Mouse (Mus musculus) forebrain, embryonic 15.5 days (tissue): ENCODE data around the gene Grm1. TPM values are rescaled to one million over a fixed set of nuclear protein-coding genes. Genes with fewer than 3 reads are reported as not detected.

Experiments
- ATAC-seq: fragments of 200-750 bp; cut with Nextera tagmentation; replicated peaks from 2 replicates; pipeline ENCODE4 v1.8.0; 2017; ENCODE audit warnings: mild to moderate bottlenecking, moderate TSS enrichment, moderate library complexity
- H3K27ac ChIP-seq: fragments of 300-500 bp; sonication (generic); replicated peaks from 2 replicates; pipeline ENCODE4 v1.5.1; 2015; ENCODE audit warnings: mild to moderate bottlenecking, inconsistent platforms
- H3K27me3 ChIP-seq: fragments of 300-500 bp; sonication (generic); 2 replicates; pipeline ENCODE4 v1.6.1; 2015; ENCODE audit warnings: inconsistent platforms
- H3K36me3 ChIP-seq: fragments of 300-500 bp; sonication (generic); 2 replicates; pipeline ENCODE4 v1.6.1; 2015; ENCODE audit warnings: mild to moderate bottlenecking, inconsistent platforms
- H3K4me1 ChIP-seq: fragments of 300-500 bp; sonication (generic); 2 replicates; pipeline ENCODE4 v1.6.1; 2015; ENCODE audit warnings: inconsistent platforms
- H3K4me2 ChIP-seq: fragments of 300-500 bp; sonication (generic); replicated peaks from 2 replicates; pipeline ENCODE4 v1.6.1; 2015; ENCODE audit warnings: mild to moderate bottlenecking, inconsistent platforms
- H3K4me3 ChIP-seq: fragments of 300-500 bp; sonication (generic); 2 replicates; pipeline ENCODE4 v1.5.1; 2015; ENCODE audit warnings: mild to moderate bottlenecking, inconsistent platforms
- H3K9ac ChIP-seq: fragments of 300-500 bp; sonication (generic); replicated peaks from 2 replicates; pipeline ENCODE4 v1.6.1; 2015; ENCODE audit warnings: mild to moderate bottlenecking, inconsistent platforms
- H3K9me3 ChIP-seq: fragments of 300-500 bp; sonication (generic); 2 replicates; pipeline ENCODE4 v1.6.1; 2016; ENCODE audit warnings: inconsistent platforms
- WGBS: fragments of 180-500 bp; shearing (Covaris S2); methylation state at CpG from one replicate; pipeline ENCODE4 v1.1.7; 2015; ENCODE audit warnings: mixed read lengths; 5-methylcytosine and 5-hydroxymethylcytosine counted together
- polyA plus RNA-seq: library from polyadenylated mRNA; unstranded; fragments of >200 nt; fragmentation: Nextera tagmentation; extraction: Ambion mirVana; gene quantifications from 2 replicates; pipeline ENCODE4 v1.2.1, GENCODE M21; 2015

Gene Grm1
- polyA plus RNA-seq, 1 experiment from 2014 or later, result 5.9 TPM

DNA sequence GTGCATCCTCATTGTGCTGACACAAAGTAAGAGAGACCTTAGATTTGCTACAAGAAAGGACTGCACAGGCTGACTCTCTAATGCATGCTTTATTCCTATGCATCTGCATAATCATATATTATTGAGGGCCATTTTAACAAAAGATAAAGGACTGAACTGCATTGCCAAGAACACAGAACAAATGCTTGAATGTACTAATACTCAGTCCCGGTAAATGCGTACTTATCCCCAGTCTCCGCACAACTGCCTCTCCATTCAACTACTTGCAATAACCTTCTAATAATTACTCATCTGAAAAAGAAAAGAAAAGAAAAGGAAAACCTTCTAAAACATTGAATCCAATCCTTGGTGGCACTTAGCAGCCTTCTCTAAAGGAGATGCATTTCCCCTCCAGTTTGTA is 272.4 kb downstream of the Grm1 start:
- Histone ChIP-seq H3K9me3 (no peaks in the 10 kb centered on the region), H3K36me3 (no peaks in the 10 kb centered on the region), H3K4me3 (no peak overlapping the region), H3K4me2 (no peak overlapping the region), H3K4me1 (peaks cover 11% of the 10 kb centered on the region), H3K27me3 (no peaks in the 10 kb centered on the region), H3K27ac (no peak overlapping the region), H3K9ac (no peak overlapping the region)
- WGBS, result 29% methylated on average over 3 of the region's 3 CpGs
- no peak; the same call in 1 of the 2 replicates for ATAC-seq

DNA sequence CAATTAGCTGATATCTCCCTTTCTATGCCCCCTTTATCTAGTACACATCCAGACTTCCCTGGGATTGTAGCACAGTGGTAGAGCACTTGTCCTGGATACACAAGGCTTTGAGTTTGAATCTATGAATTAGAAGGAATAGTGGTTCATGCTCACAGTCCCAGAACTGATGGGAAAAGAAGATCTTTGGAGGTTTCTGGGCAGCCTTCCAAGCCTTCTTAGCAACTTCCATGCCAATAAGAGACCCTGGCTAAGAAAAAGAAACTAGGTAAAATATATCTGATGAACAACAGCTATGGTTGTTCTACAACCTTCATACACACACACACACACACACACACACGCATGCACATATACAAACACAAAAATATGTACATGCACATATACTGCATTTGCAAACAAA is 286.8 kb downstream of the Grm1 start:
- ATAC-seq, result no peak
- Histone ChIP-seq H3K4me1 (no peaks in the 10 kb centered on the region), H3K27ac (no peak overlapping the region), H3K4me3 (no peak overlapping the region), H3K9me3 (no peaks in the 10 kb centered on the region), H3K36me3 (no peaks in the 10 kb centered on the region), H3K9ac (no peak overlapping the region), H3K27me3 (no peaks in the 10 kb centered on the region), H3K4me2 (no peak overlapping the region)
- WGBS, result 94% methylated on average over 1 of the region's 1 CpGs

DNA sequence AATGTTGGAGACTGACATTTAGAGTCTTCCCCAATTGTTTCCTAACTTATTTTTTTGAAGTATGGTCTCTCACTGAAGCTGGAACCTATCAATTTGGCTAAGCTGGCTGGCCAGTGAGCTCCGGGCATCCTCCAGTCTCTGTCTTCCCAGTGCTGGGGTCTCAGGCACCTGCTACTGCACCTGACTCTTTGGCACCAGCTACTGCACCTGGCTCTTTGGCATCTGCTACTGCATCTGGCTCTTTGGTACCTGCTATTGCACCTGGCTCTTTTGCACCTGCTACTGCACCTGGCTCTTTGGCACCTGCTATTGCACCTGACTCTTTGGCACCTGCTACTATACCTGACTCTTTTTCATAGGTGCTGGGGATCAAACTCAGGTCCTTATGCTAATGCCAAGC is 291.7 kb downstream of the Grm1 start:
- Histone ChIP-seq H3K4me2 (no peak overlapping the region), H3K9ac (no peak overlapping the region), H3K4me3 (no peak overlapping the region), H3K27me3 (no peaks in the 10 kb centered on the region), H3K9me3 (no peaks in the 10 kb centered on the region), H3K27ac (no peak overlapping the region), H3K36me3 (no peaks in the 10 kb centered on the region), H3K4me1 (no peaks in the 10 kb centered on the region)
- 84% methylated on average over 1 of the region's 1 CpGs for WGBS
- no peak for ATAC-seq

DNA sequence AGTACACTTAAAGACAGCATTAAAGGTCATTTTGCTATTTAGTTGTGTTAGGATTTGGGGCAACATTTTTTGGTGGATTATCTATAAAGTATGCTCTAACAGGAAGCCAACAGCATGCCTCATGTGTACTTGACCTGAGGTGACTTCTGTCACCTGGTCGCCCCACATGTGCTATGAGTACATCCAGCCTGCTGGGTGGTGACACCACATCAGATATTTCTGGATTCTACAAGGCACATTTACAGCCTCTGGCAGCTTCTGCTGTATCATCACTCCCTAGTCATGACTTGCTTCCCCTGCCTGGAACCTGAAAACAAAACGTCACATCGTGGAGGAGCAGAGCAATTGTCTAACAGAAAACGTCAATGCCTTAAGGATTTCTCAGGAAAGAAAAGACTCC is 292.2 kb downstream of the Grm1 start:
- Histone ChIP-seq H3K36me3 (no peaks in the 10 kb centered on the region), H3K4me2 (no peak overlapping the region), H3K4me3 (no peak overlapping the region), H3K9ac (no peak overlapping the region), H3K9me3 (no peaks in the 10 kb centered on the region), H3K27me3 (no peaks in the 10 kb centered on the region), H3K4me1 (no peaks in the 10 kb centered on the region), H3K27ac (no peak overlapping the region)
- 88% methylated on average over 4 of the region's 4 CpGs for WGBS
- no peak for ATAC-seq

DNA sequence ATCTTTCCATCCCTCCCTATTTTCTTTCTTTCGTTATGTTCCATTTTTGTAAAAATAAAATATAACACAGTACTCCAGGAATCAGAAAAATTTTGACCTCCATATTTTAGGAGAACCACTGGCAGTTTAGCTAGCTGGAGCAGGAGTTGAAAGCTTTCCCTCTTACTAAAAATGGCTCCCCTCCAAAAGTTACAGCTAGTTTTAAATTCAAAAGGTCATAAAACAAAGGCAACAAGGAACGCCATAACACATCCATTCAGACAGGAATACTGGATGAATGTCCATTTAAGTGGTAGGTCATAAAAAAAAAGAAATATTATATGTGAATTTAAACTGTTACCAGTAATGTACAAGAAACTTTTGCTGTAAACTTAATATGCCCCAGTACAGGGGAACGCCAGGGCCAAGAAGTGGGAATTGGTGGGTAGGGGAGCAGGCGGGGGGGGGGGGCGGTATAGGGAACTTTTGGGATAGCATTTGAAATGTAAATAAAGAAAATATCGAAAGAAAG is 294.2 kb downstream of the Grm1 start:
- no peaks in the 10 kb centered on the region for H3K9me3 ChIP-seq
- no peaks in the 10 kb centered on the region for H3K27me3 ChIP-seq
- 92% methylated on average over 5 of the region's 6 CpGs for WGBS
- no peaks in the 10 kb centered on the region for H3K36me3 ChIP-seq
- no peak for ATAC-seq
- H3K4me3 ChIP-seq, result no peak overlapping the region
- H3K4me2 ChIP-seq, result no peak overlapping the region
- no peaks in the 10 kb centered on the region for H3K4me1 ChIP-seq
- no peak overlapping the region for H3K27ac ChIP-seq
- no peak overlapping the region for H3K9ac ChIP-seq

DNA sequence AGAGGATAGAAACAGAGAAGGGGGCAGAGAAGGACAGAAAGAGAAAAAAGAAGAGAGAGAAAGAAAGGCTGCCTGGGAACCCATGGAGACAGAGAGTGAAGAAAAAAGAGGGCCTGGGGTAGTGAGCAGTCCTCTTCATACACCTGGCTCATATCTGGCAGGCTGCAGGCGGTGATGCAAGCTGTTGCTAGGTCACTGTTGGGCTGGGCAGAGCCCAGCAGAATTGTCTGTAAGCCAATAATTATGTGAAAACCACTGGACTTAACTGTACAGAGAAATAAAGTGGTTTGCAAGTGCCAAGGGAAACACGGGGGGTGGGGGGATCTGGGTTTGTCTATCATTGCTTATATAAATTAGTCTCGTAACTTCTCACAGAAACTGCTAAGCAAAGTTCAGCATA is 297.0 kb downstream of the Grm1 start:
- Histone ChIP-seq H3K4me1 (no peaks in the 10 kb centered on the region), H3K9me3 (no peaks in the 10 kb centered on the region), H3K9ac (no peak overlapping the region), H3K36me3 (no peaks in the 10 kb centered on the region), H3K27ac (no peak overlapping the region), H3K4me2 (no peak overlapping the region), H3K27me3 (no peaks in the 10 kb centered on the region), H3K4me3 (no peak overlapping the region)
- WGBS, result 83% methylated on average over 3 of the region's 3 CpGs
- ATAC-seq, result no peak

DNA sequence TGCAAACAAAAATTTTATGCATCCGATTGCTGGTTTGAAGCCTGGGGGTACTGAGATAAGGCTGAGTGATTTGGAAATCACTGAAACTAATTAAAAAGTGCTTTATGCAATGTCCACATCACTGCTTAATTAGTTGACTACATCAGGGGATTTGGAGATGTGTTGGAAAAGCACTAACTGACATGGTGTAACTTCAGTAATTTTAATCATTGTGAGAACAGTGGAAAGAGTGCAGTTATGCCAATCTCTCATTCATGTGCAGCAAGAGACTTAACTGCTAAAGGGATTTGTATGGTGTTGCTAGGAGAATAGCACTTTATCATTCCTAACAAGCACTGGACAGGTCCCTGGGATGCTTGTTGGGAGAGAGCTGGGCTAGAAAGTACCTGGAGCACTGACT is 307.3 kb downstream of the Grm1 start:
- Histone ChIP-seq H3K4me3 (no peak overlapping the region), H3K36me3 (no peaks in the 10 kb centered on the region), H3K4me1 (no peaks in the 10 kb centered on the region), H3K27me3 (no peaks in the 10 kb centered on the region), H3K27ac (no peak overlapping the region), H3K4me2 (no peak overlapping the region), H3K9ac (no peak overlapping the region), H3K9me3 (no peaks in the 10 kb centered on the region)
- no peak for ATAC-seq
- WGBS, result 75% methylated on average over 1 of the region's 1 CpGs

DNA sequence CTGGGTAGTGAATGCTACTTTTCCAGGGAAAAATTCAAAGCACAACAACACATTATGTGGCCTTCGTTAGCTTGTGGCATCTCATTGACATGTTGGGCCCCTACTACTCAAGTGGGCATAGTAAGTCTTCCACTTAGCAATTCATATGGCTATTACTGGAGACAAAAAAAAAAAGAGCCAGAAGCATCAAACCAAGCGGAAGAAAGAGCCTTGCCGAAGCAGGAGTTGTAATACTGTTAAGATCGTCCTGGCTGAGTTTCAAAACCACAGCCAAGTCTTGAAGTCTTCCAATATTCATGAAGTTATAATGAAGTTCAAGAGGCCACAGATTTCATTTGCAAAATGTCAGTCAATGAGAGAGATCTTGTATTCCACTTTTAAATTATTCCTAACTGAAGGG is 319.1 kb downstream of the Grm1 start:
- 0 out of 2 replicates have a peak, but pooled peaks have one; percentile 41 for ATAC-seq
- no peak overlapping the region for H3K4me2 ChIP-seq
- no peaks in the 10 kb centered on the region for H3K9me3 ChIP-seq
- WGBS, result 18% methylated on average over 4 of the region's 4 CpGs
- no peaks in the 10 kb centered on the region for H3K36me3 ChIP-seq
- no peak overlapping the region for H3K27ac ChIP-seq
- no peak overlapping the region for H3K4me3 ChIP-seq
- no peaks in the 10 kb centered on the region for H3K27me3 ChIP-seq
- H3K4me1 ChIP-seq, result no peaks in the 10 kb centered on the region; the same call in 1 of the 2 replicates
- no peak overlapping the region for H3K9ac ChIP-seq

DNA sequence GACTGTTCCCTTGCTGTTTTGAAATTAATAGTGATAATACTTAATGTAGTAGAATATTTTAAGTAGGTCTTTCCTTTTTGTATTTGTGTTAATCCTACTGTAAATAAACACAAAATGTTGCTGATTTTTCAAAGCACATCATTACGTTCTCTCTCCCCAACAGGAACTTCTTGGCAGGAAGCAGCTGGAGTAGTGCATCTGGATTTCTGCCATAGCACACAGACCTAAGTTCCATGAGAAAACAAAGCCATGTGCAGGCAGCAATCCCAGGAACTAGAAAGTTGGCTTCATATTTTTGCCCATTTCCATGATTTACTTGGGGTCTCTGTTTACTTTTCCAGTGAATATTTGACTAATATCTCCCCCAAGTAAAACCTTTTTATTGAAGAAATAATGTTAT is 320.9 kb downstream of the Grm1 start:
- no peak overlapping the region for H3K4me3 ChIP-seq
- no peaks in the 10 kb centered on the region for H3K9me3 ChIP-seq
- no peak overlapping the region for H3K27ac ChIP-seq
- ATAC-seq, result no peak
- no peak overlapping the region for H3K4me2 ChIP-seq
- no peaks in the 10 kb centered on the region; the same call in 1 of the 2 replicates for H3K4me1 ChIP-seq
- H3K36me3 ChIP-seq, result no peaks in the 10 kb centered on the region
- no peaks in the 10 kb centered on the region for H3K27me3 ChIP-seq
- WGBS, result 61% methylated on average over 1 of the region's 1 CpGs
- no peak overlapping the region for H3K9ac ChIP-seq

DNA sequence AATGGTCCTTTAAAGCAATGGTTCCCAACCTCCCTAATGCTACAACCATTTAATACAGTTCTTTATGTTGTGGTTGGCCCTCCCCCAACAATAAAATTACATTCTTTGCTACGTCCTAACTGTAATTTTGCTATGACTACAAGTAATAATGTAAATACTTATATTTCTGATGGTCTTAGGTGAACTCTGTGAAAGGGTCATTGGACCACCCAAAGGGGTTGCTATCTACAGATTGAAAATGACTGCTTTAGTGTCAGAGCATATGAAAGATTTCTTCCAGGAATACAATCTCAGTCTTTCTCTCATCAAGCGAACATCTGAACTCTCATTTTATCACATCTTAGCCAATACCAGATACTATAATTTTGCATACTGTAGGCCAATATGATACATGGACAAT is 321.4 kb downstream of the Grm1 start:
- Histone ChIP-seq H3K27me3 (no peaks in the 10 kb centered on the region), H3K4me3 (no peak overlapping the region), H3K9ac (no peak overlapping the region), H3K27ac (no peak overlapping the region), H3K36me3 (no peaks in the 10 kb centered on the region), H3K9me3 (no peaks in the 10 kb centered on the region), H3K4me1 (no peaks in the 10 kb centered on the region; the same call in 1 of the 2 replicates), H3K4me2 (no peak overlapping the region)
- ATAC-seq, result no peak
- 85% methylated on average over 2 of the region's 2 CpGs for WGBS

DNA sequence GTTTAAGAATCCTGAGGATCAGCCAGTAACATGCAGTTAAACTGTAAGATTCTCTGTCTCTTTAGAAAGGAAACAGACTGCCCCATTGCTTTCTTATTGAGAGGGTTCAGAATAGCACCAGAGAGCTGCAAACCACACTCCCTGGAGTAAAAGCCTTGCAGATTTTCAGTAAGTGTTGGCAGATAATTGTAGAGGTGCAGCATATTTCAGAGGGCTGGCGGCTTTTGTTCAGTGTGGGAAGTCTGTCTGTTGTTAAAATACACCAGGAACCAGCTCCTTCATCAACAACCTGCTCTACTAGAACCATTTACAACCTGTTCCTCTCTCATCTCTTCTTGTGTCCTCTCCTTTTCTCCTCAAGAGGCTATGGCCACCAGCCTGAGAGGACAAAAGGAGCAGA is 331.1 kb downstream of the Grm1 start:
- Histone ChIP-seq H3K36me3 (no peaks in the 10 kb centered on the region), H3K4me3 (no peak overlapping the region), H3K9me3 (no peaks in the 10 kb centered on the region), H3K4me1 (peaks cover 9% of the 10 kb centered on the region; the same call in 1 of the 2 replicates), H3K27me3 (no peaks in the 10 kb centered on the region), H3K4me2 (no peak overlapping the region), H3K9ac (no peak overlapping the region), H3K27ac (no peak overlapping the region)
- 69% methylated on average over 1 of the region's 1 CpGs for WGBS
- no peak for ATAC-seq

DNA sequence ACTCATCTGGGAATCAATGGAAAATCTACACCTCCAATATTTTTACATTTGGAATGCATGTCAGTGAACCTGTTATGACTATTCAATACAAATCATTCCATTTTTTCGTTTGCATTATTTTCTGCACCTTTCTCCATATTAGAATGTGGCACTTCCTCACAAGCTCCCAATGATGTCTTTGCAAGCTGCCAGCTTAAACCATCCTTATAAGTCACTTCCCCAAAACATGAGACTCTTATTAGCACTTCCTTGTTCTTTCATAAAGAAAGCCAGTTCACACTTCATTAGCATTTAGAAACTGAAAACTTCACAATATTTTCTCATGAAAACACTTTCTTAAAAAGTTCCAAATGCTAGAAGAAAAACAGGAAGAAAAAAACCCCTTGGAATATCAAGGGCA is 338.1 kb downstream of the Grm1 start:
- WGBS, result 67% methylated on average over 1 of the region's 1 CpGs
- no peak for ATAC-seq
- no peaks in the 10 kb centered on the region for H3K36me3 ChIP-seq
- H3K4me3 ChIP-seq, result no peak overlapping the region
- H3K27ac ChIP-seq, result no peak overlapping the region
- no peaks in the 10 kb centered on the region for H3K9me3 ChIP-seq
- no peaks in the 10 kb centered on the region for H3K27me3 ChIP-seq
- H3K4me2 ChIP-seq, result no peak overlapping the region
- H3K9ac ChIP-seq, result no peak overlapping the region
- H3K4me1 ChIP-seq, result no peaks in the 10 kb centered on the region

DNA sequence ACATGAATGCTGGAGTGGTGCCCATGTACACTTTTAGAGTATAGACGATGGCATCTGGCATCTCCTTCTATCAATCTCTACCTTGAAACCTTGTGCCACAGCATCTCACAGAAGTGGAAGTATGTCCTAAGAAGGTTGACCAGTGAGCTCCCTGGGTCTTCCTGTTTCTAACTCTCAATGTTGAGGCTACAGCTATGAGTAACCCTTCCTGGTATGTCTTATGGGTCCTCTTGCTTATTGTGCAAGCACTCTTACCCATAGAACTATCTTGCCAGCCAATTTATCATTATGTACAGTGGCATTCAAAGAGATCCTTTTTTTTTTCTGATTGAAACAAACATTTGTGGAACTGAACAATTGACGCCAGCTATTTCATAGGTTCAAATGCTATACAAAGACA is 340.0 kb downstream of the Grm1 start:
- no peaks in the 10 kb centered on the region for H3K27me3 ChIP-seq
- ATAC-seq, result no peak
- no peaks in the 10 kb centered on the region for H3K4me1 ChIP-seq
- no peak overlapping the region for H3K9ac ChIP-seq
- H3K4me2 ChIP-seq, result no peak overlapping the region
- 91% methylated on average over 2 of the region's 2 CpGs for WGBS
- H3K27ac ChIP-seq, result no peak overlapping the region
- no peak overlapping the region for H3K4me3 ChIP-seq
- no peaks in the 10 kb centered on the region for H3K36me3 ChIP-seq
- no peaks in the 10 kb centered on the region for H3K9me3 ChIP-seq
